Mouse (Mus musculus) heart, adult 10 weeks (tissue): ENCODE data around the gene Mical2. TPM values are rescaled to one million over a fixed set of nuclear protein-coding genes. Genes with fewer than 3 reads are reported as not detected.

Experiments used
- polyA plus RNA-seq: library from polyadenylated mRNA; stranded (reverse); fragments of 350-450 nt; fragmentation: Illumina TruSeq; extraction: RNeasy Lipid Tissue Mini Kit (QIAGEN cat#74804); gene quantifications from one replicate; pipeline ENCODE4 v1.2.3, GENCODE M21; 2014; ENCODE audit warnings: low read depth, low replicate concordance

Mical2 gene
- polyA plus RNA-seq, result 63.3 TPM

DNA sequence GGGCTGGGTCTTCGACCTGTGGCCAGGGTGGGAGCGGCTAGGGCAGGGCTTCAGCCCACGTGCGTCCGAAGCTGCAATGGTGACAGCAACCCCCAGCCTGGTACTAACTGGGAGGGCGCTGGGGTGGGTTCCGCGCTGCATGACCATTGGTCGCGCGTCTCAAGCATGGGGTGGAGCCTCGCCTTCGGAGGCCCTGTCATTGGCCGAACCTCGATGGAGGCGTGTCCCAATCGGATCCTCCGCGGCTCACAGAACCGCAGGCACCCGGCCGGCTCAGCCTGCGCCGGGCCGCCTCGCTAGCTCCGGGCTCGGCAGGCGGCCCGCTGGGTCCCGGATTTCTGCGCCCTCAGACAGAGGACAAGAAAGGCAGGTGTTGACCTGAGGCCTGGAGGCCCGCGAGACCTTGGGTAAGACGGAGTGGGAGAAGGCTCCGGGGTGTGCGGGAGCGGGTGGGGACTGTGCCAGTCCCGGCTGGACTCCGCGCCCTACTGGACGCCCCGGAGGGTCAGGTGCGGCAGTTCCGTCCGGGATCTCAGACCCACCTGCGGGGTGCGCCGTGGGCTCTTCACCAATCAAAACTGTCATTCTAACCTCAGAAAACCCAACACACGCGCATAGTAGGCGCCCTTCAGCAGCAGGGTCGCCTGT, at the start of gene Mical2:
Gene Mical2 (plus strand): TSS at position 242 of the 648 bp plus-strand sequence.

DNA sequence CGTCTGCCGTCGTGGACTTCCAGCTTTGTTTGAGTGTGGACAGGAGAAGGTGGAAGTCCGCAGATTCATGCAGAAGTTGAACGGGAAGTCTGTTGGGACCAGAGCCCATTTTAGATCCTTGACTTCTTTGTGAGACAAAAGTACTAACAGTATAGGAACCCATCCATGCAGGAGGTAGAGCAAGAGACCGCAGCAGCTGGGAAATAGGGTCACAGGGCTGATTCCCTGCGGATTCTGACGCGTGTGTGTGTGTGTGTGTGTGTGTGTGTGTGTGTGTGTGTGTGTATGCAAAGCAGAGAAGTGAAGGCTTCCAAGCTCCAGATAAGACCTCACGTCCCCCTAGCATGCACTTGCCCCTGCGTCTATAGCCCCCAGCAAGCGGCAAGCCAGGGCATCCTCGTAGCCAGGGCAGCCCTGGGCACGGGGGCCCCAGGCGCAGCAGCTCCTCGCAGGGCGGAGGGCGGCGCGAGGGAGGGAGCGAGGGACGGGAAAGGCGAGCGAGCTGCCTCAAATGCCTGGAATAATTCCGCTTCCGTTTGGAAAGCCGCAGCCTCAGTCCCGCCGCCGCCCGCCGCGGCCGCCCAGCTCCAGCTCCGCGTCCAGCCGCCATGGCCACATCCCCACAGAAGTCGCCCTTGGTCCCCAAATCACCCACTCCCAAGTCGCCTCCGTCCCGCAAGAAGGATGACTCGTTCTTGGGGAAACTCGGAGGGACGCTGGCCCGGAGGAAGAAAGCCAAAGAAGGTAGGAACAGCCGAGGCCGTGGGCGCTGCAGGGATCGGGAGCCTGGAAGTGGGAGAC, 201.9 kb downstream of the Mical2 start, which contains the start of gene Parva:
Gene Parva (plus strand): TSS at position 149 of the 801 bp plus-strand sequence.

Other genes with a start within 250 kb of the Mical2 start
- 67.0 TPM for gene Usp47, start 202.4 kb upstream of the Mical2 start, polyA plus RNA-seq
- 83.3 TPM for gene Dkk3, start 66.8 kb upstream of the Mical2 start, polyA plus RNA-seq
- 32.0 TPM for gene Parva, start 201.6 kb downstream of the Mical2 start, polyA plus RNA-seq